Mouse (Mus musculus): Measurements from ENCODE around the gene Vps45.

Vps45 gene

DNA sequence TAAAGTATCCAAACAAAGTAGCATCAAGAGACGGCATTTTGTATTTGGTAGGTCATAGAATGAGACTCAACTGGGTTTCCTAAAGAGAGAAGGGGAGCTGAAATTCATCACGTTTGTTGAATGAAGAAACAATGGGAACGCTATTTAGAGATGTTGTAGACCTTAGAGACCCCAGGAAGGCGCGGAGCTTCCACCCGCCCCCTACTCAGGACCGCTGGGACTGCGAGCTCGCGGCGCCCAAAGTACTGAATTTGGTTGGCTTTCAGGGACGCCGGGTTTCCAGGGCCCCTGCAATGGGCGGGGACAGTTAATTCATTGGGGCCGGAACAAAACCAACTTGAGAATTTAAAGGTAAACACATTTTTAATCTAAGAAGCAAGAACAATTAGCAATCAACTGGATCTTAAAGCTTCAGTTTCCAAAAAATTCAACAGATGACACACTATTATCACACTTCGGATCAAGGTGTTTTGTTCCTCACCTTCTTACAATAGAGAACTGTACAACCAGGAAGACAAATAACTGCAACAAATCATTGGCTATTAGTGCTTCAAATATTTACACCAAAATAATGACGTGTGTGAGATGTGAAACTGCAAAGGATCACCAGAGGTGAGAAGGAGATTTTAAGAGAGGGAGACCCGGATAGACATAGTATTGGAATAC is at the start of gene Vps45:
TSS of gene Vps45 (minus strand) at position 236 of the 666 bp plus-strand sequence.
- DNase-seq = peak; percentile 81

DNA sequence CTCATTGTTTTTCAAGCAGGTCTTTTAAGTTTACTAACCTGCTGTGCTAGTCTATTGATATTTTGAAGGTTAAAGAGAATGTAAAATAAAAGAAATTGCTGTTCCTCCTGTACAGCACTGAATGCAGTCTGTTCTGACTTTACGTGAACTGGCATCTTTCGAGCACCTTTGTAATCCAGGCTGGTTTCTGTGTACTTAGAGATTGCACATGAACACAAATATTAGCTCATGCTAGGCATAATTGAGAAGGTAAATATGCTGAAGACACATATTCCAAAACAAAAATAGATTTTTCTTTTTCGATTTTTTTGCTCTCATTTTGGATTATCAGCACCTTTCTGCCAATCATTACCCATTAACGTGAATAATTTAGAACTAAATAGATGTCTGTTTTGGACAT is 47.9 kb upstream of the Vps45 start:
- DNase-seq = no peak

DNA sequence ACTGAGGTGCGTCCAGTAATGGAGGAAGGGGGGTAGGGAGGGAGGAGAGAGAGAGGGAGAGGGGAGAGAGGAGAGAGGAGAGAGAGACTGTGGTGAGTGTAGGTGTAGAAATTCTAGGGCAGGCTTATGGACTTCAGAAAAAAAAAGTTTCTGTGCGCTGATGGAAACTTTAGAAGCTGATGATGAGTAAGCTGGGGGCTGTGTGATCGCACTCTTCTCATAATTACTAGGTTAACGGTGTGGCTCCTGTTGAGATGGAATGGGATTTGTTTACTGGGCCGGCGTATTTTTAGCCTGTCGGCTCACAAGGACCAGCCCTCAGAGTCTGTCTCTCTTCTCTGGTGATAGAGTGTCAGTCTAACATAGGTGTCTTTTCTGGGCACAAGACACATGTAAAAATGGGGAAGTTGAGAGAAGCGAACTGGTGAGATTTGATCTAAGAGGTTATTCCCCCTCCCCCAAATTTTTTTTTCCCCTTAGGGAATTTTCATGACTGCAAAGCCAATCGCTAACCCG is 47.0 kb upstream of the Vps45 start:
- DNase-seq = no peak

DNA sequence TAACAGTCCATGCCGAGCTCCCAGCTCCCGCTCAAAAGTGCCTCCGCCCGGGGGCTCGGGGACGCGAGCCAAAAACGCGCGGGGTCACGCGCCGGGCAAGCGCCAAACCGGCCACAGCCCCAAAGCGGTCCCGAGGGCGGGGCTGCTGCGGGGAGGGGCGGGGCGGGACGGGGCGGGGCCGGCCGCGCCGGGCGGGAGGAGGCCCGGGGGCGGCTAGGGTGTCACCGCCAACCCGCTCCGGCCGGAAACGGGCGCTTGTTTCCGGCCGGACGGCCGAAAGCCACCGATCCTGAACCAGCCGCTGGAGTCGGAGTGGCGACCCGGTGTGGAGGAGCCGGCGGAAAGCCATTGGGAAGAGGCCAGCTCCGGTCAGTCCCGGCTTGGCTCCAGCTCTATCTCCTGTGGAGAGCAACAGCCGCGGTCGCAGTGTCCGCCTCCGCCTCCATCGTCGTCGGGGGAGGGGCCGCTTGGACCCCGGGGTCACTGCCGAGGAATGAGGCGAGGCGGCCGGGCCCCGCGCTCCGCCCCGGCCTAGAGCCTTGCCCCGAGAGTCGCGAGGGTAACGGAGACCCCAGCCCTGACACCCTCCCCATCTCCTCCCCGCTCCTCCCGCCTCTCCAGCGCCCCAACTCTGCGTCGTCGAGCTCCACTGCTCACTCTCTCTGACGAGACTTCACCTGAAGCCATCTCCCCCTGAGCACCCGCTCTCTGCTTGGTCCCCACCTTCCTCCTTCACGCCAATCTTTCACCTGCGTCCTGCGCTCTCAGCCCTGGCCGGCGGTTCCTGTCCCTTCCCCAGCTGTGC is 46.2 kb upstream of the Vps45 start, which contains the start of gene Otud7b:
TSS of gene Otud7b (plus strand) at position 267 of the 805 bp plus-strand sequence.
- peak; percentile 90 for DNase-seq

DNA sequence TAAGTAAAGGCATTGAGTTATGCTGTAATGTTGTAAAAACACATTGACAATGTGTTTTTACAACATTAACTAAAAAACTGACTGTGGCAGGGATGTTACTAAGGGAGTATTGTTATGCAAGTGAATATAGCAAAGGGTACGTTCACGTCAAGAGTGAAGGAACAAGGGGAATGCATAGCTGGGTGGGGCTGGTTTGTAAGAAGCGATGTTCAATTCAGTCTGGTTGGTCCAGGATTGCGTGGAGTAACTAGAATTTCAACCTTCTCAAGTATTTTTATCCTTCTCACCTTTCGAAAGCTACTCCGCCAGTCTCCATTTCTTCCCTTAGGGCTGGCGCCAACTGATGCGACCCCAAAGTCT is 45.6 kb upstream of the Vps45 start:
- DNase-seq = no peak

DNA sequence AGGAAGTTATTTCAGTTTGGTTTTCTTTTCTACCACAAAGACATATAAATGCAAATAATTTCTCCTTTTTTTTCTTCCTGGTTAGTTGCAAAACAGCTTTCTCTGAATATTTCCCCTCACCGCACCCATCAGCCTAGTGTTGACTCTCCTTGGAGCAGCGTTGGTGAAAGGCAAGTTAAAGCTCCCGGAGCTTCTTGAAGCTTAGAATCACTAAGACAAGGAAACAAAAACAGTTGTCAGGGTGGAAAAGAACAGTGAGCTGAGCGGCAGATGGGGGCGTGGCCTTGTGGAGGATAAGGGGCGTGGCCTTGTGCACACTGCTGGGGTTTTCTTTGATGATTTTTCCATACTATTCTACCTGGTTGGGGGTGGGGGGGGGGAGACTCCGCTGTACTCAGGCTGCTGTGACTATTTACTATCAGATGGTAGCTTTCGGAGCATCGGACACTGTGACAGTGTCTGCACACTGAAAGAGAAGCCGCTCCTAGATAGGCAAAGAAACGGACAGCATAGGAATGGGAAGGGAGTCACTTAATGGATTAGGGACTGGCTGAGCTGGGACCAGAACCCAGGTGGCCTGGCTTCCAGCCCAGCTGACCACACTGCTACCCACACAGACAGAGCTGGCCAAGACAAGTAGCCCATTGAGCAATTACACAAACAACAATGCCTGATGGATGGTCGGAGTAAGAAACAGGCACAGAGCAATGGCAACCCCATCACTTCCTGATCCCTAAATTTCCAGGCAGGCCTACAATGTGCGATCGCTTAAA is 44.0 kb upstream of the Vps45 start:
- peak; percentile 67 for DNase-seq

DNA sequence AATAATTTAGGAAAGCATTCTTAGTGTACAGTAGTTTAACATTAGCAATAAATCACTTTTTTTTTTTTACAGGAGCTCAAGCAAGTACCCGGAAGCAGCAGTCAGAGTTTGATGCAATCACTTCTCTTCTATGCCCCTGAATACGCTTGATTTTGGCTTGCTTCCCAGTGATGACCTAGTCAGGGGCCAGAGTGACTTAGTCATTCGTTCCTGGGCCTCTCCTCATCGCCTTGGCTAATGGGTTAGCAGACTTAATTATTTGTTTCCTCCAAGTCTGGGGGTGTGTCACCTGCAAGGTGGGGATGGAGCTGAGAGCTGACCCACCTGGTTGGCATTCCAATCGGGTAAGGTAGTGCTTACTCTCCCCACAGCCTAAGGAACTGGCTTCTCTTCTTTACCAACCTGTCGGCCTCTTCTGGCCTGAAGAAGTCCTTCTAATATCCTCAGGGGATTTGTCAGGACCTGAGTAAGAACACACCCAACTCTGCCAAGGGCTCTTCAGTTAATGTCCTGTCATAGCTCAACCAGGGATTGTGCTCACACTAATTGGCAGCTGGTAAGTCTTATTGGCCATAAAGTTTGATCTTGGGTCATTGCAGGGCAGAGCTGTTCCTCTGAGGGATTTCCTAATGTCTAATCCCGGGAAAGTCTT is 40.5 kb upstream of the Vps45 start:
- DNase-seq = no peak

DNA sequence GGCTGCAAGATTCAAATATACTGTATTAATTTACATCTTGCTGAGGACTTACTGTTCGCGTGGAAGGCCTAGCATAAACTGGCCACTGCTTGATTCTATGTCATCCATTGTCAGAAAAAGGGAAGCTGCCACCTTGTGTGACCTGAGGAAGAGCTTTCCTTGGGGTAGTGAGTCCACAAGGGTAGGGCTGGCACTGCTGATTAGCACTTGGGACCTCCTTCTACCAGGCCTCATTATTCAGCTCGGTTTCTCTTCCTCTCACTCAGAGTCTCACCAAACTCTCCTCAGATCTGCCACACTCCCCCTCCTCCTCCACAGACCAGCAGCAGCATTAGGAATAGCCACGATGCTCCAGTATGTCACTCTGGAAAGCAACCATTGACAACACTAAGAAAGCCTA is 39.9 kb upstream of the Vps45 start:
- no peak for DNase-seq

DNA sequence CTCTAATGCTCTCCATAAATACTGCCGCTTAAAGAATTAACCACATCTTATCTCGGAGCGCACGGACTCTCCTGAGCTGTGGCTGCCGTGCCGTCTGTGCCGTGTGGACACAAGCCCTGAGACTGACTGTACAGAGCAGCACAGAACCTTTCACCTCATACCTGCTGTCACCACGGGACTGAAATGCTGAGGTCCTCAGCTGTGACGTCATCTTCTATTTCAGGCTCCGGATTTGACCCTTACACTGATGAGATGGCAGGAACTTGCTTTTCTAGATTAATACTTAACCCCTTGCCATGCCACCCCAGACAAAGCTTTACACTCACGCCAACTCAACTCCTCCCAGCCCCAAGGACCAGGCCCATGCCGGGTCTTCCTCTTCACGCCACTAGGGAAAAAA is 35.9 kb upstream of the Vps45 start:
- peak; percentile 70 for DNase-seq

DNA sequence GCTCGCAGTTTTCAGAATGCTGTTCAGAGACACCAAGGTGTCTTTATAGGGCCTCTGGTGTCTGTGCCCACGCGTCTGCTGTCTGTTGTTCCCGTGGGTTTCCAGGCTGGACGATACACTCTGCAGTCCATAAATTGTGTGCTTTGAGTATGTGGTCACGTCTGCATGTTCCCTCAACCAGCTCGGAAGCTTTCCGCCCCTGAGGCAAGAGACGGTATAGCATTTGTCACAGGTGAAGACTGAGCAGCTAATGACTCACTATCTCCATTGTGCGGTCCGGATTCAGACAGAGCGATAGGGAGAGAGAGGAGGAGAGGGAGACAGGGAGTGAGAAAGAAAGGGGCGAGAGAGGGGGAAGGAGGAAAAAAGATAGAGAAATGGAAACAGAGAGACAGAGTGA is 35.2 kb upstream of the Vps45 start:
- no peak for DNase-seq

DNA sequence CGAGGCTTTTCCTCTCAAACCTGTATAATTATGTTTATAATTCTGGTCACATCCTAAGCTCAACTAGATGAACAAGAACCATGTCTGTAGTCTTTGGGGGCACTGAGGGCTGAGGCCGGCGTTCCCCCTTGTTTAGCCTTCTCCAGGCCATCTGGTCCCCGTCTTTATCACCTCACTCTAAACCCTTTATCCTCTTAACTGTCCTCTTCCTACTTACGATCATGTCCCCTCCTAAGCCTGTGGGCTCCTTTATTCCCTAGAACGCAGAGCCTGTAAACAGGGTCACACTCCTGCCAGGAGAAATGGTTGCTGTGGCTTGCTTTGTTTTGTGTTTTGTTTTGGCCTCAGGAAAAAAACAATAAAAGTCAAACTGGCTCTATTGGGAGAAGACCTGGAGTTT is 33.7 kb upstream of the Vps45 start:
- DNase-seq = peak; percentile 81

DNA sequence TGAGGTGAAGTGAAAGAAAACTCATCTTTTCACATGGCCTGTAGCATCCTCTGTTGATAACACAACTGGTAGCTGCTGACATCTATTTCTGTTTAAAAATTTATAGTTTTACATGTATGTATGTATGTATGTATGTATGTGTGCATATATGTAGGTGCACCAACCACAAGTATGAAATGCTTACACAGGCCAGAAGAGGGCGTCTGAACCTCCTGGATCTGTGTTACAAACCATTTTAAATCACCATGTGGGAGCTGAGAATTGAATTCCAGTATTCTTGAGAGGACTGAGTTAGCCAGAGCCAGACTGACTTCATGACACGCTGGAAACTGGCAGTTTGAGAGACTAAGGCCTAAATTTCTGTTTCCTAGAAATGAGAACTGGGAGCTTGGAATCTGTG is 32.9 kb upstream of the Vps45 start:
- no peak for DNase-seq

DNA sequence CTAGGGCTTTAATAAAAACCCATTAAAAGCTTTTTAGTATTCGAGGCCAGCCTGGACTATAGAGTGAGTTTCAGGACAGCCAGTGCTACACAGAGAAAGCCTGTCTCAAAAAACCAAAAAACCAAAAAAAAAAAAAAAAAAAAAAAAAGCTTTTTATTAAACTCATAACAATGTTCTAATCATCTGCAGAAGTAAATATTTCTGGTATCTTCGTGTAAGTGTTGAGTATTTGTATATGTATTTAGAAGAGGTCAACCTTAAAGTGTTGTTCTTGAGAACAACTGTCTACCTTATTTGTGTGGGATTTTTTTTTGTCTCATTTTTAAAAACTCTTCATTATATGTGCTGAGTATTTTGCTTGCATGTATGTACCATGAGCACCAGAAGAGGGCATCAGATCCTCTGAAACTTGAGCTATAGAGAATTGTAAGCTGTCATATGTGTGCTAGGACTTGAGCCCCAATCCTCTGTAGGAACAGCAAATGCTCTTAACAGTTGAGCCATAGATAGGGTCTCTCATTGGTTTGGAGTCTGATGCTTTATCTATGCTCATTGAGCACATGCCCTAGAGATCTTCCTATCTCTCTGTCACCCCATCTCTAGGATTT is 31.7 kb upstream of the Vps45 start:
- peak; percentile 60 for DNase-seq

DNA sequence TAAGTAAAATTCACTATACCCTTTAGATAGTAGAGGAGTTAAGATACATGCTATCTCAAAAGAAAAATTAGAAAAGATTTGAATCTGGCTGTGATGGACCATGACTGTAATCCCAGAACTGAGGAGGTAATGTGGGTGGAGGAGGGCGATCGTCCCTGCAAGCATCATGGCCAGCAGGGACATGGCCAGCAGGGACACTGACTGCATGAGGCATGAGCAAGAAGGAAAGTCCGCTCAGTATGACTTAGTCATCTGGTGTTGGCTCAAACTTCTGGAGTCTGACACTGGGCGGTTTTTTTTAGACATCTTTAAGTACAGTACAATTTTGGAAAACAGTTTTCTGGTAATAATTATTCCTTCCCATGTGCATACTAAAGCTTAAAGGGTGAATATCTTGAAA is 29.5 kb upstream of the Vps45 start:
- no peak for DNase-seq

DNA sequence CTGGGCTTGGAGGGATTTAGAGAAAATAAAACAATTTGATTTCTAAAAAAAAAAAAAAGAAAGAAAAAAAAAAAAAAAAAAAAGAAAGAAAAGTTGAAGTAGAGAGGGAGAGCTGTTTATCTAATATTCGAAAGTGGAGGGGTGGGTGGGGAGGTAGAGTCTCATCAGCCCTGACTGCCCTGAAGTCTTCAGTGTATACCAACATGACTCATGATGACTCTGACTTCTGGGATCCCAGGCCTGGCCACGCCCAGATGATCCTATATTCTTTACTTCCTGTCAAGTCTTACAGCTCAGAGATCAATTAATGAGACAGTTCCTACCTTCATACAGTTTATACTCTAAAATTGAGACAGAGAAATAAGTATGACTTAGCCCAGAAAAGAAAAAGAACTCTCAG is 29.0 kb upstream of the Vps45 start:
- DNase-seq = no peak

DNA sequence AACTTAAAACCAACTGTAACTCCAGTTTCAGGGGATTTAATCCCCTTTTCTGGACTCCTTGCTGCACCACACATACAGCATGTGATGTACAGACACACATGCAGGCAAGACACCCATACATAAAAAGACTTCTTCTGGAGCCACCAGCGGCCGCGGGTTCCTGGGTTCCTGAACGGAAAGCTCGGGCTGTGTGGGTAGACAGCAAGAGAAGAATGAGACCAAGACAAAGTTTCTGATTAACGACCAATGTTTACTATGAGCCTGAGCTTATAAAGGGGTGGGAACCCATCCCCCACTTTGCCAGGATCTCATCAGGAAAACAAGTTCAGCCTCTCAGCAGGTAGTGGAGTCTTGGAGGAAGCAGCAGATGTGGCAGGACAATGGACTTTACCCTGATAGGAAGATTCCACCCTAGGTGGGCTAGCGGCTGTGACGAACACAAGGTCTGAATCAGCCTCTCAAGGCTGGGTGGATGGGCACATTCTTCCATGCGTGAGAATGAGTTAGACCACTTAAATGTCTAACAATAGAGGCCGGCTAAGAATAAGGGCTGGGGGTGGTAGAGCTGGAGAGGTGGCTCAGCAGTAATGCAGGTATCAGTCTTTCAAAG is 26.0 kb upstream of the Vps45 start:
- DNase-seq = no peak

DNA sequence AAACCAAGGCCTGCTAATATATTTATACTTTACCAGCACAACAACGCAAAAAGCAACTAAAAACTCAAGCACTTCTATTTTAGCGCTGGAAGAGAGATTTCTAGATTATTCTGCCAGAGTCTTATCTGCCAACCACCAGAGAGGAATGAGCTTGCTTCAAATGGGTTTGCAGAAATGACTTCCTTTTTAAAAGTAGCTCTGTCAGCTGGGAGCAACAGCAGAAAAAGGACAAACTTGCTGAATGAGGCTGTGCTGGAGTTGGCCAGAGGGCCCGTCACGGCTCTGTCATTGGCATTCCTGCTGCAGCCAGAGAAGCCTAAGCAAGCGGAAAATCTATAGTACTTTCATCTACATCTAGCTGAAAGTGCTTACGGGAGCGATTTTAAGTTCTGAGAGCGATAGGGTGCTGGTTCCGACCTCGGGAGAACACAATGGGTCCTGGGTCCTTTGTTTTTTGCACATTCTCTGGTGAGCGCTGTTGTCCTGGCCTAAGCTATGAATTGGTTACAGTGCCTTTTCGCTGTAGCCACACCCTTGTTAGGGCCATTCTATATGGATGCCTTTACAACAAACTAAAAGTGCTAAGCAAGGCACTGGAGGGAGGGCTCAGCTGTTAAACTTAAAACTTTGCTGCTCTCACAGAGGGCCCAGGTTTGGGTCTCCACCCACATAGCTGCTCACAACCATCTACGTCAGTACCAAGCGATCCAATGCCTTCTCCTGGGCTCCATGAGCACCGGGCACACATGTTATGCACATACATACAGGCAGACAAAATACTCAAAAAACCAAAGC is 24.6 kb upstream of the Vps45 start:
- no peak for DNase-seq

DNA sequence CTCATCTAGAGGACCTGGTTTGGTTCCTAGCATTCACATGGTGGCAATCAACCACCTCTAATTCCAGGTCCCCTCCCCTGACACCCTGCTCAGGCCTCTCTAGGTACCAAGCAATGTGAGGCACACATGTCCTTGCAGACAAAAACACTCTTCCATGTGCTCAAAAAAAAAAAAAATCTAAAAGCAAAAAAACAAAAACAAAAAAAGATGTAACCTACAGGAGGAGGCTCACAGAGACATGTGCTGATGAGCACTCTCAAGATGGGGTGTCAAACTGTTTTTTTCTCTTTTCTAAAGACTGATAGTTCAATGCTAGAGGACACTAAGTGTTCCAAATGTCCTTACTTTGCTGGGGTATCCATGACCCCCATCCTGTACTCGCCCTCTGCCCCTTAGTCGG is 23.8 kb upstream of the Vps45 start:
- DNase-seq = no peak

DNA sequence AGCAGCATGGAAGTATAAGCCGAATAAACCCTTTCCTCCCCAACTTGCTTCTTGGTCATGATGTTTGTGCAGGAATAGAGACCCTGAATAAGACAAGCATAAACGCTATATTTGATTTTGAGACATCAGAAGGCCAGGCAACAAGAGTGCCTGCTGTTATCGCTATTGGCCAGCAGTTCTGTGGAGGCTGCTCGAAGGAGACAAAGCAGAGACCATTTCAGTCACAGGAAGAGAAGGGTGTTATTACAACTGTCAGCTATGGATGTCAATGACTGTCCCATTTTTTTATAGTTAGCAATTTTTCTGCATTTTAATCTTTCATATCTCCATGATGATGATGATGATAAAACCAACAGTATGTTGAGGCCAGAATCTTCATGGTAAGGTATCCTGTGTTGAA is 23.4 kb upstream of the Vps45 start:
- DNase-seq = no peak

DNA sequence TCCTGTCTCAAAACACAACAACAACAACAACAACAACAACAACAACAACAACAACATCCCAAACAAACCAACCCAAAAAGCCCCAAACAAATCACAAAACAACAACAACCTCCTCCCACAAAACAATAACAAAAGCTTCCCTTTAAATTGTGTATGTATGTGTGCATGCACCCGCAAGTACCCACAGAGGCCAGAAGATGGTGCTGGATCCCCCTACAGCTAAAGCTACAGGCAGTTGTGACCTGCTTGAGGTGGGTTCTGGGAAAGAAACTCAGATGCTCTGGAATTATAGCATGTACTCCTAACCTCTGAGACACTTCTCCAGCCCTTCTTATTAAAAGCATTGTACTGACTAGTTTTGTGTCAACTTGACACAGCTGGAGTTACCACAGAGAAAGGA is 22.7 kb upstream of the Vps45 start:
- peak; percentile 69 for DNase-seq

DNA sequence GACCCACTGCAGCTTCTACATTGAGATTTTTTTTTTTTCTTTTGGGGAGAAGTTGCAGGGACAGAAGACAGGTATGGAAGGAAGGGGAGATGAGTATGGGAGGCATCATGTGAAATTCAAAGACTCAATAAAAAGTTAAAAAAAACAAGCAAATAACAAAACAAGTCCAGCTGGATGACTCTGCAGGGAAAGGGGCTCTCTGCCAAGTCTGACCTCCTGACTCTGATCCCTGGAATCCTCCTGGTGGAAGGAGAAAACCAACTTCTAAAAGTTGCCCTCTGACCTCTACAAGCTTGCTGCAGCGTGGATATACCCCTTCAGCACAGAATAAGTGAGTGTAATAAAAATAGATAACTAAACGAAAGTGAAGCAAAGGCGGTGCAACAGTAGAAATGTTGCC is 20.4 kb upstream of the Vps45 start:
- no peak for DNase-seq
